Mouse (Mus musculus) embryonic facial prominence, embryonic 15.5 days (tissue): ENCODE measurements around the gene Olfr1094. TPM values are rescaled to one million over a fixed set of nuclear protein-coding genes. Genes with fewer than 3 reads are reported as not detected.

ENCODE experiments used
- ATAC-seq: fragments of 200-750 bp; cut with Nextera tagmentation; 2 replicates; pipeline ENCODE4 v1.8.0; 2017; ENCODE audit warnings: low read depth, moderate TSS enrichment; ENCODE audit not compliant: insufficient number of reproducible peaks, low FRiP score, low TSS enrichment
- H3K27ac ChIP-seq: fragments of 300-500 bp; sonication (generic); replicated peaks from 2 replicates; pipeline ENCODE4 v1.5.1; 2015; ENCODE audit warnings: mild to moderate bottlenecking, inconsistent platforms
- H3K27me3 ChIP-seq: fragments of 300-500 bp; sonication (generic); 2 replicates; pipeline ENCODE4 v1.6.1; 2015; ENCODE audit warnings: inconsistent platforms
- H3K36me3 ChIP-seq: fragments of 300-500 bp; sonication (generic); 2 replicates; pipeline ENCODE4 v1.6.1; 2015; ENCODE audit warnings: mild to moderate bottlenecking, inconsistent platforms
- H3K4me1 ChIP-seq: fragments of 300-500 bp; sonication (generic); 2 replicates; pipeline ENCODE4 v1.6.1; 2015; ENCODE audit warnings: inconsistent platforms
- H3K4me2 ChIP-seq: fragments of 300-500 bp; sonication (generic); replicated peaks from 2 replicates; pipeline ENCODE4 v1.6.1; 2015; ENCODE audit warnings: mild to moderate bottlenecking, inconsistent platforms
- H3K4me3 ChIP-seq: fragments of 300-500 bp; sonication (generic); replicated peaks from 2 replicates; pipeline ENCODE4 v1.5.1; 2015; ENCODE audit warnings: mild to moderate bottlenecking, inconsistent platforms
- H3K9ac ChIP-seq: fragments of 300-500 bp; sonication (generic); 2 replicates; pipeline ENCODE4 v1.6.1; 2015; ENCODE audit warnings: inconsistent platforms
- H3K9me3 ChIP-seq: fragments of 300-500 bp; sonication (generic); replicated peaks from 2 replicates; pipeline ENCODE4 v1.6.1; 2016; ENCODE audit warnings: inconsistent platforms
- WGBS: fragments of 180-500 bp; shearing (Covaris S2); methylation state at CpG from one replicate; pipeline ENCODE4 v1.1.7; 2015; 5-methylcytosine and 5-hydroxymethylcytosine counted together
- polyA plus RNA-seq: library from polyadenylated mRNA; unstranded; fragments of >200 nt; fragmentation: Nextera tagmentation; extraction: Ambion mirVana; gene quantifications from 2 replicates; pipeline ENCODE4 v1.2.1, GENCODE M21; 2015

Gene Olfr1094
- not detected in 2 replicates for polyA plus RNA-seq

DNA sequence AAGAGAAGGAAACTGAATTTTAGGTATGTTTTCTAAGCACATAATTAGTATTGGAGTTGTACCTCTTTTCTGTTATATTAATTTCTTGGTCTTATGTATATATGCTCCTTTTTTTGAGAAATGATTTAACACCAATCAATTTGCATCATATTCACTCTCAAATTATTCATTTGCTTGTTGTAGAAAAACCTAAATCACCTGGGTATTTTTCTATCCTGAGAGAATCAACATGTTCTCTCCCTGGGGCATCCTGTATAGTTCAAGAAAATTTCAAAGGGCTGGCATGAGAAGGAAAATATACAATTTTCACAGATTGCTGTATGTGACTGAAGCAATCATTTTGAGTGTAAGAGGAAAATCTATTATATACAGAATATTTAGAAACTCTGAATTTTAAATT lies at the start of gene Olfr1094:
Gene Olfr1094, plus strand, starts transcription at position 301 of the 400 bp plus-strand sequence.
- no peaks in the 10 kb centered on the region for H3K36me3 ChIP-seq
- no peaks in the 10 kb centered on the region for H3K4me1 ChIP-seq
- H3K27ac ChIP-seq: no peak within 1 kb of the TSS
- H3K4me2 ChIP-seq: no peak within 1 kb of the TSS
- H3K9ac ChIP-seq: no peak within 1 kb of the TSS
- H3K27me3 ChIP-seq: no peaks in the 10 kb centered on the region
- no peak for ATAC-seq
- no peaks in the 10 kb centered on the region for H3K9me3 ChIP-seq
- no peak within 1 kb of the TSS for H3K4me3 ChIP-seq

GRCm38 (mm10) chr2:86782179-86782578 lies 42.3 kb upstream of the Olfr1094 start, which contains the start of gene Olfr1093:
Gene Olfr1093, plus strand, starts transcription at chr2:86782479.
- Histone ChIP-seq H3K9me3 (no peaks in the 10 kb centered on the region), H3K36me3 (no peaks in the 10 kb centered on the region), H3K9ac (no peak within 1 kb of the TSS), H3K4me3 (no peak within 1 kb of the TSS), H3K4me1 (no peaks in the 10 kb centered on the region), H3K27ac (no peak within 1 kb of the TSS), H3K27me3 (no peaks in the 10 kb centered on the region), H3K4me2 (no peak within 1 kb of the TSS)
- WGBS: 77% methylated on average over 2 of the region's 2 CpGs
- no peak for ATAC-seq

DNA sequence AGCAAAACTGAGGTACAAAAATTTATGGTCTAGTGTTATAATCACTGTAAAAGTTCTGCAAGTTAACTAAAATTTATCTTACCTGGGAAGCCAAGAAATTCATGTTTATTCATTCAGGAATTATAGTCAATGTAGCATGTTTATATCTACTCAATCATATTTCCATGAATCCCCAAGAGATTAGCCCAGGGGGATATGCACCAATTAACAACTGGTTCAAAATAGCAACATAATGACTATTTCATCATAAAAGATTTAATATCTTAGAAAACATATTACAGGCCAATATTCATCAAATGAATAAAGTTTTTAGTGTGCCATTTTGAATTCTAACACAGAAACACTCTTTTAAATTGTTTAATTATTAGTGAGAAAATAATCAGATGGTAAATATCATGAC lies 14.5 kb upstream of the Olfr1094 start, which contains the start of gene Olfr141:
Gene Olfr141, minus strand, starts transcription at position 101 of the 400 bp plus-strand sequence.
- Histone ChIP-seq H3K4me2 (no peak within 1 kb of the TSS), H3K27ac (no peak within 1 kb of the TSS), H3K9me3 (no peaks in the 10 kb centered on the region), H3K4me3 (no peak within 1 kb of the TSS), H3K36me3 (no peaks in the 10 kb centered on the region), H3K9ac (no peak within 1 kb of the TSS), H3K27me3 (no peaks in the 10 kb centered on the region), H3K4me1 (no peaks in the 10 kb centered on the region)
- ATAC-seq: no peak

GRCm38 (mm10) chr2:86851596-86851995 lies 27.1 kb downstream of the Olfr1094 start, which contains the start of gene Olfr1095:
Gene Olfr1095, minus strand, starts transcription at chr2:86851696.
- Histone ChIP-seq H3K9ac (no peak within 1 kb of the TSS), H3K4me3 (no peak within 1 kb of the TSS), H3K9me3 (no peaks in the 10 kb centered on the region), H3K36me3 (no peaks in the 10 kb centered on the region), H3K27me3 (no peaks in the 10 kb centered on the region), H3K4me2 (no peak within 1 kb of the TSS), H3K4me1 (no peaks in the 10 kb centered on the region), H3K27ac (no peak within 1 kb of the TSS)
- WGBS: 90% methylated on average over 3 of the region's 3 CpGs
- no peak for ATAC-seq

- H3K4me3 ChIP-seq: no peak within 1 kb of the TSS
- WGBS: 55% methylated on average over 1 of the region's 1 CpGs
Observed at GRCm38 (mm10) chr2:86874702-86875101, 50.2 kb downstream of the Olfr1094 start, which contains the start of gene Gm13723. Gene Gm13723, minus strand, starts transcription at chr2:86874802.

More at GRCm38 (mm10) chr2:86874702-86875101, 50.2 kb downstream of the Olfr1094 start, which contains the start of gene Gm13723:
- Histone ChIP-seq H3K9ac (no peak within 1 kb of the TSS), H3K9me3 (no peaks in the 10 kb centered on the region), H3K27ac (no peak within 1 kb of the TSS), H3K4me1 (no peaks in the 10 kb centered on the region), H3K27me3 (no peaks in the 10 kb centered on the region), H3K36me3 (no peaks in the 10 kb centered on the region), H3K4me2 (no peak within 1 kb of the TSS)
- ATAC-seq: no peak

Other genes with a start within 250 kb of the Olfr1094 start
- not detected in 2 replicates for gene Olfr1082, start 225.7 kb upstream of the Olfr1094 start, polyA plus RNA-seq
- not detected in 2 replicates for gene Olfr1084, start 184.9 kb upstream of the Olfr1094 start, polyA plus RNA-seq
- not detected in 2 replicates for gene Olfr1085, start 162.6 kb upstream of the Olfr1094 start, polyA plus RNA-seq
- gene Olfr1086, start 144.6 kb upstream of the Olfr1094 start, polyA plus RNA-seq: not detected in 2 replicates
- gene Olfr1087, start 126.3 kb upstream of the Olfr1094 start, polyA plus RNA-seq: 0.35 TPM in 1 of 2 replicates, not detected in the other
- gene Olfr1089, start 91.0 kb upstream of the Olfr1094 start, polyA plus RNA-seq: not detected in 2 replicates
- not detected in 2 replicates for gene Olfr1090, start 65.7 kb upstream of the Olfr1094 start, polyA plus RNA-seq
- gene Olfr1093, start 42.2 kb upstream of the Olfr1094 start, polyA plus RNA-seq: not detected in 2 replicates
- gene Olfr141, start 14.6 kb upstream of the Olfr1094 start, polyA plus RNA-seq: not detected in 2 replicates
- gene Olfr1095, start 27.0 kb downstream of the Olfr1094 start, polyA plus RNA-seq: not detected in 2 replicates
- gene Gm13723, start 50.1 kb downstream of the Olfr1094 start, polyA plus RNA-seq: not detected in 2 replicates
- not detected in 2 replicates for gene Olfr1097, start 67.6 kb downstream of the Olfr1094 start, polyA plus RNA-seq
- gene Olfr1098, start 99.9 kb downstream of the Olfr1094 start, polyA plus RNA-seq: not detected in 2 replicates
- not detected in 2 replicates for gene Olfr1099, start 136.0 kb downstream of the Olfr1094 start, polyA plus RNA-seq
- gene Olfr1100, start 155.3 kb downstream of the Olfr1094 start, polyA plus RNA-seq: 0.12 TPM in 1 of 2 replicates, not detected in the other
- gene Olfr1101, start 166.6 kb downstream of the Olfr1094 start, polyA plus RNA-seq: 0.16 TPM in 1 of 2 replicates, not detected in the other
- gene Olfr1102, start 173.7 kb downstream of the Olfr1094 start, polyA plus RNA-seq: 0.09 TPM in 1 of 2 replicates, not detected in the other
- 0.13 TPM in 1 of 2 replicates, not detected in the other for gene Olfr1104, start 202.4 kb downstream of the Olfr1094 start, polyA plus RNA-seq
- 0.05 and 0.17 TPM in 2 replicates for gene Olfr1105, start 211.9 kb downstream of the Olfr1094 start, polyA plus RNA-seq
- 0.28 TPM in 1 of 2 replicates, not detected in the other for gene Olfr1106, start 227.6 kb downstream of the Olfr1094 start, polyA plus RNA-seq